Mouse (Mus musculus): ENCODE results near the gene Gm21874. TPM values are rescaled to one million over a fixed set of nuclear protein-coding genes. Genes with fewer than 3 reads are reported as not detected.
"Not testable (repeated sequence)": the region's sequence is repeated elsewhere in the genome, so short reads cannot be mapped to it uniquely, and the experiment has no call there.

Gm21874 gene
- total RNA-seq (2012; rRNA removed), result not detected in 2 replicates
- polyA plus RNA-seq (2012; ENCODE audit: insufficient read depth in 1 of 2, insufficient read length in 2 of 2, low read depth in 1 of 2, low replicate concordance in 2 of 2, missing spikeins in 1 of 2), result not detected

DNA sequence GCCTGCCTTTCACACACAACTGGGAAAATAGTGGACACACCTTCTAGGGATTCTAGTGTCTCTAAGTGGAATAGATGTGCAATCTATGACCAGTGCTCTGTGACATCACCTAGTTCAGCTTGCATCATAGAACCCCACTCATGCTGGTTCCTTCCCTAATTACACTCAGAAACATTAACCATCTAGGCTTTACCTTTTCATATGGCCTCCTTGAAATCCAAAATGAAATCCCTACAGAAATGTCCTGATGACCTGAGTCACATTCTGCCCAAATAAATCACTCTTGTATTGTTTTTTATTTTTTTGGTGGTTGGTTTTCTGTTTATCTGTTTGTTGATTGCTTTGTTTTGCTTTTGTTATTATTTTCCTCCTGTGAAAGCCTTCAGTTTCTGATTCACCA, at the start of gene Gm21874:
Gene Gm21874, minus strand, starts transcription at position 101 of the 400 bp plus-strand sequence.
- H3K9ac ChIP-seq (ENCODE audit: control insufficient read depth, low read depth, low read length, poor library complexity, severe bottlenecking); H3K27ac ChIP-seq (ENCODE audit: control insufficient read depth, low read depth, low read length); H3K36me3 ChIP-seq (ENCODE audit: control insufficient read depth in 1 of 2, insufficient read depth in 2 of 2, low read length in 2 of 2): not testable (repeated sequence)

More for the DNA sequence above, at the start of gene Gm21874:
- not testable (repeated sequence) for H3K27me3 ChIP-seq (ENCODE audit: control insufficient read depth in 1 of 2, insufficient read depth in 2 of 2, low read length in 2 of 2); H3K9me3 ChIP-seq (replicated peaks; ENCODE audit: insufficient read depth, low read length); H3K4me1 ChIP-seq (ENCODE audit: control insufficient read depth in 1 of 2, insufficient read depth in 2 of 2, low read length in 2 of 2); DNase-seq (ENCODE audit: low read depth, low spot score); H3K79me2 ChIP-seq (ENCODE audit: control insufficient read depth, insufficient read depth, low read length, poor library complexity); H3K4me3 ChIP-seq (ENCODE audit: control insufficient read depth in 1 of 2, insufficient read depth in 1 of 2, low read depth in 2 of 2, low read length in 2 of 2)

Other genes with a start within 250 kb of the Gm21874 start
- gene Gm21721, start 214.0 kb downstream of the Gm21874 start, total RNA-seq (2012; rRNA removed), result not detected in 2 replicates
- gene Gm21721, start 214.0 kb downstream of the Gm21874 start, polyA plus RNA-seq (2012; ENCODE audit: insufficient read depth in 1 of 2, insufficient read length in 2 of 2, low read depth in 1 of 2, low replicate concordance in 2 of 2, missing spikeins in 1 of 2), result not detected
- not detected in 2 replicates for gene Gm21812, start 69.0 kb downstream of the Gm21874 start, total RNA-seq (2012; rRNA removed)
- not detected for gene Gm21812, start 69.0 kb downstream of the Gm21874 start, polyA plus RNA-seq (2012; ENCODE audit: insufficient read depth in 1 of 2, insufficient read length in 2 of 2, low read depth in 1 of 2, low replicate concordance in 2 of 2, missing spikeins in 1 of 2)